In the genomic region with DNA sequence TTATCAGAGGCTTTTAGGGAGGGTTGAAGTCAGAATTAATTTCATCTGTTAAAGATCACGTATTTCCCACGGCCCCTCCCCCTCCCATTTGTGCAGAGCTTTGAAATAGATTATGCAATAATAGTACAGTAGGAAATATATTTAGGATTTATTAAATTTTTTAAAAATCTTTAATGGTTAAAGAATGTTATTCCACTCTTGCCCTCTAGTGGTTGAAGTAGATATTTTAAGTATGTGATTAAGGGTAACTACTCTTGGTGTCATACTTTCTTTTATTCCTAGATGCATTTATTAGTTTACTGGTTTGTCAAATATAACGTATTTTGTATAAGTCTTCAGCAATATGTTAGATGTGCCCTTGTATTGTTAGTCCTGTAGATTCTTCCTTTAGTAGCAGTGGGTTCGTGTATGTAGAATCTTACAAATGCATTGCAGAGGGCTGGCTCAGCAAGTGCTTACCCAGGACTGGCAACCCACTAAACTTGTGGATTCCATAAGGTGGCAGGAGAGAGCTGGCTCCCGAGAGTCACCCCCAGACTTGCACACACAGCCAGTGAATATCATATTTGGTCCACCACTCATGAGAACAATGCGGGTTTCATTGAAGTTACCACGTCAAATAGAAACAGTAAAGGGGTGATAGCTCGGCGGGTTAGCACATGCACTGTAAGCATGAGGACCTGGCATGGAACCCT, we compare ENCODE assay signal across 13 mouse cellular contexts. TPM values are rescaled to one million over a fixed set of nuclear protein-coding genes. Genes with fewer than 3 reads are reported as not detected.
DNase-seq lines count a peak whose midpoint lies in the region; ATAC-seq and TF ChIP-seq lines count a peak whose summit lies in the region.
"Had no signal": no experiment of that assay in that cellular context is flagged by ENCODE, and none has a peak within 500 bp of the region (broad histone marks: within the 10 kb centered on the region; RNA-seq: fewer than 3 reads in every experiment).

No protein-coding gene starts in this region.

- peak; percentile 44 for DNase-seq in hindbrain, postnatal 0 days (ENCODE audit: low spot score)
- peak; percentile 51 for DNase-seq in midbrain, embryonic 14.5 days
- DNase-seq in Patski (ENCODE audit: low read depth, low spot score) = no peak
- peak; percentile 61 to 64 for DNase-seq in cerebellum, postnatal 36 days
- no peak for DNase-seq in heart, postnatal 36 days
- DNase-seq: adrenal gland, adult 2 months; gastrocnemius, postnatal 14 days; heart, postnatal 4 days; lung, postnatal 14 days had no signal

- ATAC-seq in hindbrain, postnatal 0 days = no peak
- no peak for ATAC-seq in hindbrain, embryonic 12.5 days (ENCODE audit: low FRiP score)
- no peak for ATAC-seq in midbrain, embryonic 14.5 days (ENCODE audit: low FRiP score, low TSS enrichment)
- ATAC-seq in midbrain, embryonic 15.5 days (replicated peaks) = no peak
- no peak for ATAC-seq in Patski
- ATAC-seq in monocyte, adult 5-6 weeks (replicated peaks; ENCODE audit: insufficient number of reproducible peaks, low FRiP score, low TSS enrichment, poor library complexity, severe bottlenecking) = no peak

- peak; percentile 48 for TF ChIP-seq CTCF in hindbrain, postnatal 0 days (IDR thresholded peaks at IDR 0.05; ENCODE audit: low read depth)
- TF ChIP-seq CTCF in Patski (IDR thresholded peaks at IDR 0.05) = peak; percentile 49

- in situ Hi-C loops in Patski (cut with MboI; ENCODE audit: low pct_unique_long_range_greater_than_20kb) = loop anchor here (5.0 kb wide), 1 partner anchor 77 kb away; no protein-coding TSS in a partner anchor

- no peak overlapping the region for H3K9ac ChIP-seq in hindbrain, postnatal 0 days (replicated peaks; ENCODE audit: low read length)
- H3K9ac ChIP-seq in hindbrain, embryonic 12.5 days = no peak overlapping the region
- H3K9ac ChIP-seq in midbrain, embryonic 14.5 days (replicated peaks; ENCODE audit: low read length) = no peak overlapping the region
- H3K9ac ChIP-seq in midbrain, embryonic 15.5 days = no peak overlapping the region

- H3K4me3 ChIP-seq in hindbrain, postnatal 0 days (ENCODE audit: low read length) = no peak overlapping the region
- no peak overlapping the region for H3K4me3 ChIP-seq in hindbrain, embryonic 12.5 days
- no peak overlapping the region for H3K4me3 ChIP-seq in midbrain, embryonic 14.5 days (replicated peaks; ENCODE audit: low read depth, low read length)
- H3K4me3 ChIP-seq in midbrain, embryonic 15.5 days = no peak overlapping the region
- H3K4me3 ChIP-seq: forebrain, embryonic 10.5 days had no signal

- peaks cover 6% of the 10 kb centered on the region; the same call in 1 of the 2 replicates for H3K4me1 ChIP-seq in hindbrain, postnatal 0 days (ENCODE audit: insufficient read depth, low read length)
- H3K4me1 ChIP-seq in hindbrain, embryonic 12.5 days = peaks cover 23% of the 10 kb centered on the region
- H3K4me1 ChIP-seq in midbrain, embryonic 14.5 days (ENCODE audit: control insufficient read depth, insufficient read depth, low read length) = peaks cover 18% of the 10 kb centered on the region
- peaks cover 26% of the 10 kb centered on the region for H3K4me1 ChIP-seq in midbrain, embryonic 15.5 days

- POLR2A ChIA-PET in Patski (lab: Charles Lee) = no interaction called here

- no peak overlapping the region for H3K4me2 ChIP-seq in hindbrain, postnatal 0 days (ENCODE audit: low read depth, low read length)
- H3K4me2 ChIP-seq in hindbrain, embryonic 12.5 days (replicated peaks) = no peak overlapping the region
- no peak overlapping the region for H3K4me2 ChIP-seq in midbrain, embryonic 14.5 days (ENCODE audit: low read length)
- H3K4me2 ChIP-seq in midbrain, embryonic 15.5 days = no peak overlapping the region

- CTCF ChIA-PET in Patski (lab: Charles Lee) = interaction anchor here (1.3 kb wide), 1 partner anchor 21 kb away, joined by 3 read pairs; no protein-coding TSS in a partner anchor

- no peaks in the 10 kb centered on the region for H3K27me3 ChIP-seq in hindbrain, postnatal 0 days (ENCODE audit: insufficient read depth, low read length)
- no peaks in the 10 kb centered on the region for H3K27me3 ChIP-seq in hindbrain, embryonic 12.5 days
- no peaks in the 10 kb centered on the region for H3K27me3 ChIP-seq in midbrain, embryonic 14.5 days (ENCODE audit: control insufficient read depth, insufficient read depth, low read length)
- no peaks in the 10 kb centered on the region for H3K27me3 ChIP-seq in midbrain, embryonic 15.5 days (replicated peaks)
- H3K27me3 ChIP-seq in Patski = no peaks in the 10 kb centered on the region

- H3K9me3 ChIP-seq in hindbrain, postnatal 0 days (ENCODE audit: low read length) = no peaks in the 10 kb centered on the region
- H3K9me3 ChIP-seq in hindbrain, embryonic 12.5 days (replicated peaks) = no peaks in the 10 kb centered on the region
- no peaks in the 10 kb centered on the region for H3K9me3 ChIP-seq in midbrain, embryonic 14.5 days (ENCODE audit: control insufficient read depth, low read length)
- no peaks in the 10 kb centered on the region for H3K9me3 ChIP-seq in midbrain, embryonic 15.5 days
- H3K9me3 ChIP-seq: forebrain, embryonic 10.5 days had no signal

- WGBS in hindbrain, postnatal 0 days = 83% methylated on average over 9 of the region's 9 CpGs
- 90% methylated on average over 9 of the region's 9 CpGs for WGBS in hindbrain, embryonic 12.5 days
- WGBS in midbrain, embryonic 14.5 days = 86% methylated on average over 9 of the region's 9 CpGs
- 88% methylated on average over 9 of the region's 9 CpGs for WGBS in midbrain, embryonic 15.5 days

- H3K27ac ChIP-seq in hindbrain, postnatal 0 days = no peak overlapping the region
- H3K27ac ChIP-seq in hindbrain, embryonic 12.5 days = no peak overlapping the region
- no peak overlapping the region for H3K27ac ChIP-seq in midbrain, embryonic 14.5 days (replicated peaks; ENCODE audit: low read depth, low read length)
- H3K27ac ChIP-seq in midbrain, embryonic 15.5 days = no peak overlapping the region
- H3K27ac ChIP-seq: forebrain, embryonic 10.5 days had no signal

- no peaks in the 10 kb centered on the region for H3K36me3 ChIP-seq in hindbrain, postnatal 0 days (ENCODE audit: insufficient read depth, low read length)
- H3K36me3 ChIP-seq in hindbrain, embryonic 12.5 days = no peaks in the 10 kb centered on the region
- H3K36me3 ChIP-seq in midbrain, embryonic 14.5 days (ENCODE audit: control insufficient read depth, insufficient read depth, low read length) = no peaks in the 10 kb centered on the region
- no peaks in the 10 kb centered on the region for H3K36me3 ChIP-seq in midbrain, embryonic 15.5 days (replicated peaks)
- H3K36me3 ChIP-seq: forebrain, embryonic 10.5 days had no signal

- intact Hi-C loops in heart, postnatal 36 days (cut with DNase I) = no loop called here

RNA-seq across cellular contexts. Expression of a gene that starts 51.7 kb away (rescaled TPM):
- total RNA-seq in hindbrain, postnatal 0 days (2014; rRNA removed) = 34.4 and 37.8 TPM in 2 replicates
- polyA plus RNA-seq in hindbrain, postnatal 0 days (2015; fragmentation: Nextera tagmentation; extraction: Ambion mirVana) = 29.3 and 29.9 TPM in 2 replicates
- polyA plus RNA-seq in hindbrain, embryonic 12.5 days (2016; fragmentation: Nextera tagmentation; extraction: Ambion mirVana) = 49.4 and 50.9 TPM in 2 replicates
- polyA plus RNA-seq in midbrain, embryonic 14.5 days (2014; fragmentation: Nextera tagmentation; extraction: Ambion mirVana) = 45.1 and 50.7 TPM in 2 replicates
- 38.2 and 42.1 TPM in 2 replicates for polyA plus RNA-seq in midbrain, embryonic 15.5 days (2015; fragmentation: Nextera tagmentation; extraction: Ambion mirVana)
- 72.9 TPM for polyA plus RNA-seq in Patski (2021)
- 13.3 to 72.2 TPM (median 17.9 TPM) in 3 replicates for total RNA-seq in monocyte, adult 5-6 weeks (2017)
- total RNA-seq in heart, postnatal 36 days (2021) = 10 to 100 TPM; 26.6 to 33.6 TPM

Comparison
In these comparisons a context has a peak if more than half of its experiments do, and no peak if none do; other contexts are left out.
1. DNase-seq: peak in hindbrain, postnatal 0 days (single experiment), midbrain, embryonic 14.5 days (single experiment) and cerebellum, postnatal 36 days (2 of 2); none in Patski (single experiment) and heart, postnatal 36 days (0 of 2).